Mouse (Mus musculus) midbrain, embryonic 10.5 days (tissue): ENCODE measurements around the gene Trak1. TPM values are rescaled to one million over a fixed set of nuclear protein-coding genes. Genes with fewer than 3 reads are reported as not detected.

Experiments used
- DNase-seq: peaks from one replicate; pipeline ENCODE4 v3.0.0-alpha.2; 2017; ENCODE audit warnings: low spot score
- H3K27ac ChIP-seq: fragments of 300-500 bp; sonication (generic); replicated peaks from 2 replicates; pipeline ENCODE4 v1.5.1; 2016; ENCODE audit warnings: mild to moderate bottlenecking
- H3K27me3 ChIP-seq: fragments of 300-500 bp; sonication (generic); 2 replicates; pipeline ENCODE4 v1.6.1; 2016; ENCODE audit warnings: low read depth, mild to moderate bottlenecking; ENCODE audit not compliant: poor library complexity, severe bottlenecking
- H3K36me3 ChIP-seq: fragments of 300-500 bp; sonication (generic); 2 replicates; pipeline ENCODE4 v1.6.1; 2016; ENCODE audit warnings: mild to moderate bottlenecking, moderate library complexity
- H3K4me1 ChIP-seq: fragments of 300-500 bp; sonication (generic); 2 replicates; pipeline ENCODE4 v1.6.1; 2016
- H3K4me3 ChIP-seq: fragments of 300-500 bp; sonication (generic); 2 replicates; pipeline ENCODE4 v1.5.1; 2016; ENCODE audit warnings: mild to moderate bottlenecking, moderate library complexity
- H3K9me3 ChIP-seq: fragments of 300-500 bp; sonication (generic); replicated peaks from 2 replicates; pipeline ENCODE4 v1.6.1; 2016; ENCODE audit warnings: mild to moderate bottlenecking
- WGBS: fragments of 180-500 bp; shearing (Covaris S2); methylation state at CpG from one replicate; pipeline ENCODE4 v1.1.7; 2016; 5-methylcytosine and 5-hydroxymethylcytosine counted together
- polyA plus RNA-seq: library from polyadenylated mRNA; unstranded; fragments of >200 nt; fragmentation: Nextera tagmentation; extraction: Ambion mirVana; gene quantifications from 2 replicates; pipeline ENCODE4 v1.2.1, GENCODE M21; 2016

Trak1 gene
- polyA plus RNA-seq, 1 experiment from 2014 or later, result 26.5 TPM

- peaks cover 66% of the 10 kb centered on the region for H3K4me1 ChIP-seq
- no peaks in the 10 kb centered on the region for H3K27me3 ChIP-seq
- peaks cover 7% of the 10 kb centered on the region; the same call in 1 of the 2 replicates for H3K36me3 ChIP-seq
- no peaks in the 10 kb centered on the region for H3K9me3 ChIP-seq
- H3K4me3 ChIP-seq, result no peak overlapping the region
- DNase-seq, result no peak
- 88% methylated on average over 16 of the region's 16 CpGs for WGBS
- no peak overlapping the region; the same call in 1 of the 2 replicates for H3K27ac ChIP-seq
Observed at GRCm38 (mm10) chr9:121357582-121358275, 60.4 kb downstream of the Trak1 start.

- Histone ChIP-seq H3K27me3 (no peaks in the 10 kb centered on the region), H3K27ac (peak overlapping the region; percentile 63), H3K4me3 (no peak overlapping the region), H3K36me3 (peaks cover 7% of the 10 kb centered on the region; the same call in 1 of the 2 replicates), H3K4me1 (peaks cover 62% of the 10 kb centered on the region), H3K9me3 (no peaks in the 10 kb centered on the region)
- no peak for DNase-seq
- 61% methylated on average over 8 of the region's 8 CpGs for WGBS
Observed at GRCm38 (mm10) chr9:121358418-121358817, 61.1 kb downstream of the Trak1 start.

GRCm38 (mm10) chr9:121359266-121359972 lies 62.1 kb downstream of the Trak1 start:
- WGBS, result 81% methylated on average over 3 of the region's 3 CpGs
- Histone ChIP-seq H3K4me1 (peaks cover 65% of the 10 kb centered on the region), H3K36me3 (peaks cover 15% of the 10 kb centered on the region), H3K4me3 (no peak overlapping the region), H3K27ac (peak overlapping the region; percentile 92), H3K27me3 (no peaks in the 10 kb centered on the region), H3K9me3 (no peaks in the 10 kb centered on the region)
- DNase-seq, result no peak

GRCm38 (mm10) chr9:121360327-121360954 lies 63.1 kb downstream of the Trak1 start:
- Histone ChIP-seq H3K36me3 (peaks cover 25% of the 10 kb centered on the region), H3K27me3 (no peaks in the 10 kb centered on the region), H3K4me1 (peaks cover 59% of the 10 kb centered on the region), H3K9me3 (no peaks in the 10 kb centered on the region), H3K27ac (peak overlapping the region; percentile 92), H3K4me3 (peak overlapping the region; percentile 34)
- DNase-seq, result peak; percentile 57
- 16% methylated on average over 11 of the region's 12 CpGs for WGBS

GRCm38 (mm10) chr9:121361010-121361409 lies 63.7 kb downstream of the Trak1 start:
- no peak for DNase-seq
- no peaks in the 10 kb centered on the region for H3K27me3 ChIP-seq
- peak overlapping the region; percentile 34; the same call in 1 of the 2 replicates for H3K4me3 ChIP-seq
- peaks cover 31% of the 10 kb centered on the region for H3K36me3 ChIP-seq
- peaks cover 54% of the 10 kb centered on the region for H3K4me1 ChIP-seq
- H3K9me3 ChIP-seq, result no peaks in the 10 kb centered on the region
- H3K27ac ChIP-seq, result peak overlapping the region; percentile 92
- WGBS, result 49% methylated on average over 9 of the region's 9 CpGs

GRCm38 (mm10) chr9:121363932-121364331 lies 66.6 kb downstream of the Trak1 start:
- 79% methylated on average over 19 of the region's 19 CpGs for WGBS
- H3K4me1 ChIP-seq, result peaks cover 52% of the 10 kb centered on the region
- H3K4me3 ChIP-seq, result no peak overlapping the region
- peak overlapping the region; percentile 46; the same call in 1 of the 2 replicates for H3K27ac ChIP-seq
- H3K27me3 ChIP-seq, result no peaks in the 10 kb centered on the region
- no peak for DNase-seq
- peaks cover 54% of the 10 kb centered on the region for H3K36me3 ChIP-seq
- no peaks in the 10 kb centered on the region for H3K9me3 ChIP-seq

- H3K27me3 ChIP-seq, result no peaks in the 10 kb centered on the region
- no peak for DNase-seq
- H3K27ac ChIP-seq, result peak overlapping the region; percentile 18; the same call in 1 of the 2 replicates
- no peaks in the 10 kb centered on the region for H3K9me3 ChIP-seq
- H3K36me3 ChIP-seq, result peaks cover 54% of the 10 kb centered on the region
- H3K4me1 ChIP-seq, result peaks cover 48% of the 10 kb centered on the region
- no peak overlapping the region for H3K4me3 ChIP-seq
- WGBS, result 69% methylated on average over 18 of the region's 18 CpGs
Observed at GRCm38 (mm10) chr9:121366135-121366863, 69.0 kb downstream of the Trak1 start.

GRCm38 (mm10) chr9:121366864-121367245 lies 69.6 kb downstream of the Trak1 start:
- H3K27me3 ChIP-seq, result no peaks in the 10 kb centered on the region
- peaks cover 50% of the 10 kb centered on the region for H3K4me1 ChIP-seq
- H3K27ac ChIP-seq, result peak overlapping the region; percentile 18; the same call in 1 of the 2 replicates
- H3K9me3 ChIP-seq, result no peaks in the 10 kb centered on the region
- no peak for DNase-seq
- WGBS, result 75% methylated on average over 12 of the region's 12 CpGs
- H3K36me3 ChIP-seq, result peaks cover 54% of the 10 kb centered on the region
- no peak overlapping the region for H3K4me3 ChIP-seq

- H3K36me3 ChIP-seq, result peaks cover 37% of the 10 kb centered on the region
- H3K4me1 ChIP-seq, result peaks cover 70% of the 10 kb centered on the region
- DNase-seq, result no peak
- H3K27ac ChIP-seq, result no peak overlapping the region
- WGBS, result 81% methylated on average over 6 of the region's 6 CpGs
- no peaks in the 10 kb centered on the region for H3K27me3 ChIP-seq
- no peaks in the 10 kb centered on the region for H3K9me3 ChIP-seq
- no peak overlapping the region for H3K4me3 ChIP-seq
Observed at GRCm38 (mm10) chr9:121369573-121369972, 72.3 kb downstream of the Trak1 start.

GRCm38 (mm10) chr9:121371346-121371891 lies 74.1 kb downstream of the Trak1 start:
- WGBS, result 2% methylated on average over 18 of the region's 18 CpGs
- H3K4me1 ChIP-seq, result peaks cover 68% of the 10 kb centered on the region
- H3K27me3 ChIP-seq, result no peaks in the 10 kb centered on the region
- peak overlapping the region; percentile 93 for H3K27ac ChIP-seq
- H3K4me3 ChIP-seq, result peak overlapping the region; percentile 45
- H3K36me3 ChIP-seq, result peaks cover 19% of the 10 kb centered on the region
- H3K9me3 ChIP-seq, result no peaks in the 10 kb centered on the region
- peak; percentile 95 for DNase-seq

GRCm38 (mm10) chr9:121371946-121372646 lies 74.8 kb downstream of the Trak1 start:
- DNase-seq, result no peak
- H3K4me1 ChIP-seq, result peaks cover 61% of the 10 kb centered on the region

More at GRCm38 (mm10) chr9:121371946-121372646, 74.8 kb downstream of the Trak1 start:
- no peaks in the 10 kb centered on the region for H3K9me3 ChIP-seq
- peak overlapping the region; percentile 93 for H3K27ac ChIP-seq
- H3K36me3 ChIP-seq, result peaks cover 12% of the 10 kb centered on the region
- peak overlapping the region; percentile 45 for H3K4me3 ChIP-seq
- WGBS, result 3% methylated on average over 11 of the region's 13 CpGs
- H3K27me3 ChIP-seq, result no peaks in the 10 kb centered on the region
